Mouse (Mus musculus): ENCODE data around the gene Xpr1.

GRCm38 (mm10) chr1:155335963-155336362, 81.3 kb downstream of the Xpr1 start:
- TF ChIP-seq POLR2A (IDR thresholded peaks at IDR 0.05; ENCODE audit: insufficient read length, low read depth) (no peak), TCF12 (IDR thresholded peaks at IDR 0.05; ENCODE audit: insufficient read depth, poor library complexity, severe bottlenecking) (no peak), MAX (IDR thresholded peaks at IDR 0.05; ENCODE audit: low read depth) (no peak), USF1 (IDR thresholded peaks at IDR 0.05; ENCODE audit: low read depth) (no peak), MYOG (IDR thresholded peaks at IDR 0.05; ENCODE audit: control insufficient read depth in 1 of 3, insufficient read depth in 1 of 3, insufficient read length in 2 of 3, low read depth in 2 of 3) (no peak), CEBPB (IDR thresholded peaks at IDR 0.05; ENCODE audit: insufficient read depth, poor library complexity, severe bottlenecking) (no peak), POLR2AphosphoS2 (IDR thresholded peaks at IDR 0.05; ENCODE audit: insufficient read length, low read depth) (no peak), SRF (IDR thresholded peaks at IDR 0.05; ENCODE audit: control insufficient read depth, insufficient read length, low read depth) (no peak)

Measured in myocyte (in vitro differentiated cells).